Mouse (Mus musculus): ENCODE results near the gene Gm42791.

GRCm38 (mm10) chr5:148999802-149000201 is 4.9 kb upstream of the Gm42791 start:
- TF ChIP-seq POLR2A (IDR thresholded peaks at IDR 0.05; ENCODE audit: low read depth, low read length): no peak
- no peak for TF ChIP-seq CTCF (conservative IDR thresholded peaks at IDR 0.05; ENCODE audit: insufficient read depth, insufficient read length, low read depth, low read length)
